Mouse (Mus musculus) intestine, embryonic 14.5 days (tissue): ENCODE measurements around the gene Chn2. TPM values are rescaled to one million over a fixed set of nuclear protein-coding genes. Genes with fewer than 3 reads are reported as not detected.

Experiments
- ATAC-seq: fragments of 200-750 bp; cut with Nextera tagmentation; replicated peaks from 2 replicates; pipeline ENCODE4 v1.8.0; 2017; ENCODE audit warnings: low read depth, moderate number of reproducible peaks, moderate TSS enrichment, moderate library complexity; ENCODE audit not compliant: low FRiP score, low TSS enrichment
- DNase-seq: peaks from one replicate; pipeline ENCODE4 v3.0.0-alpha.2; 2018; ENCODE audit warnings: low spot score
- H3K27ac ChIP-seq: fragments of 300-500 bp; sonication (generic); 2 replicates; pipeline ENCODE4 v1.5.1; 2014; ENCODE audit warnings: low read depth, mild to moderate bottlenecking, control low read depth
- H3K27me3 ChIP-seq: fragments of 300-500 bp; sonication (generic); replicated peaks from 2 replicates; pipeline ENCODE4 v1.6.1; 2014; ENCODE audit warnings: low read length, control low read depth; ENCODE audit not compliant: control insufficient read depth, insufficient read depth
- H3K36me3 ChIP-seq: fragments of 300-500 bp; sonication (generic); 2 replicates; pipeline ENCODE4 v1.6.1; 2014; ENCODE audit warnings: low read length, control low read depth; ENCODE audit not compliant: control insufficient read depth, insufficient read depth
- H3K4me1 ChIP-seq: fragments of 300-500 bp; sonication (generic); replicated peaks from 2 replicates; pipeline ENCODE4 v1.6.1; 2014; ENCODE audit warnings: low read length, control low read depth, mixed read lengths; ENCODE audit not compliant: control insufficient read depth, insufficient read depth
- H3K4me2 ChIP-seq: fragments of 300-500 bp; sonication (generic); 2 replicates; pipeline ENCODE4 v1.6.1; 2014; ENCODE audit warnings: low read length
- H3K4me3 ChIP-seq: fragments of 300-500 bp; sonication (generic); 2 replicates; pipeline ENCODE4 v1.5.1; 2014; ENCODE audit warnings: low read depth, low read length, control low read depth, mixed read lengths
- H3K9ac ChIP-seq: fragments of 300-500 bp; sonication (generic); 2 replicates; pipeline ENCODE4 v1.6.1; 2014; ENCODE audit warnings: mild to moderate bottlenecking, low read length
- H3K9me3 ChIP-seq: fragments of 300-500 bp; sonication (generic); 2 replicates; pipeline ENCODE4 v1.6.1; 2016; ENCODE audit warnings: low read length, control low read depth; ENCODE audit not compliant: control insufficient read depth
- WGBS: fragments of 180-500 bp; shearing (Covaris S2); extraction: QIAGEN DNeasy Blood & Tissue Kit; methylation state at CpG from one replicate; pipeline ENCODE4 v1.1.7; 2014; 5-methylcytosine and 5-hydroxymethylcytosine counted together
- polyA plus RNA-seq: library from polyadenylated mRNA; unstranded; fragments of >200 nt; fragmentation: Nextera tagmentation; extraction: Ambion mirVana; gene quantifications from 2 replicates; pipeline ENCODE4 v1.2.1, GENCODE M21; 2014

The Chn2 gene
- polyA plus RNA-seq, 1 experiment from 2014 or later: 25.0 TPM

DNA sequence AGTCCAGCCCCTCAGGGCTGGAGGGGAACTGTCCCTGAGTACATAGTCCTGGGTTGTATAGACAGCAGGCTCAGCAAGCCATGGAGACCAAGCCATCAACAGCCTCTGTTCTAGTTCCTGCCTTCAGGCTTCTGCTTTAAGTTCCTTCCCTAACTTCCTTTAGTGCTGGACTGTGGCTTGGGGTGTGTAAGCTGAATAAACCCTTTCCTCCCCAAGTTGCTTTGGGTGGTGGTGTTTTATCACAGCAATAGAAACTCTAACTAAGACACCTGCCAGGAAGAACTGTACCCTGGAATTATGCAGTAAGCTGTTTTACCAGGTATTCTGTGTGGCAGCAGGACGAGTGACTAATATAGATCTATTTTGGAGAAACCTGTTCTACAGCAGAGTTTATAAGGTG lies 280.9 kb downstream of the Chn2 start:
- Histone ChIP-seq H3K9ac (no peak overlapping the region), H3K27ac (no peak overlapping the region), H3K4me1 (no peaks in the 10 kb centered on the region), H3K4me2 (no peak overlapping the region), H3K4me3 (no peak overlapping the region), H3K36me3 (no peaks in the 10 kb centered on the region), H3K9me3 (no peaks in the 10 kb centered on the region), H3K27me3 (peaks cover 10% of the 10 kb centered on the region; the same call in 1 of the 2 replicates)
- 60% methylated on average over 1 of the region's 1 CpGs for WGBS
- DNase-seq (no peak), ATAC-seq (no peak)

DNA sequence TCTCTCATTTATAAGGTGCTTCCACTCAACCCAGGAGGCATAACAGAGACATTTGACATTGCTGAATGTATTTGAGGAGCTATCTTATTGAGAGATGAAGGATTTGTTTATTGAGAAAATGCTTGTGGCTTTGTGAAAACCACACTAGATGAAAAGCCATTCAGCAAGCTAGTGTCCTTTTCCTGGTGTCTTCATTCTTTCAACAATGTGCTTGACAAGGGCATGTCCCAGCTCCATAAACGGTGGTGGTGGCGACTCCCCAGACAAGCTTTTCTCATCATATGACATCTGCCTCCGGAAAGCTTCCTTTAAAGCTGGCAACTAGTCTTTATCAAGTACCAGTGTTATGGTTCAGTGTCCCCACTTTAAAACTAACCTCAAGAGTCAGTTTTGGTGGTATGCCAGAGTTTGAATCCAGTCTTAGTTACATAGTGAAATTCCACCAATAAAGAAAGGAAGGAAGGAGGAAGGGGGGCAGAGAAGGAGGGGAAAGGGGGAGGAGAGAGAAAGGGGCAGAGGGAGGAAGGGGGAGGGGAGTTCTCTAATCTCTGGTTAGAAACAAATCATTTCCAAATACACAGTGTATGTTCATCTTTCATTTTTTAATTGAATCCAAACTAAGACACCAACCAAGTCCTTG lies 286.0 kb downstream of the Chn2 start, which contains the start of gene Prr15:
Gene Prr15 (plus strand): TSS at position 590 of the 640 bp plus-strand sequence.
- H3K4me2 ChIP-seq: peak within 1 kb of the TSS; percentile 94
- 55% methylated on average over 3 of the region's 3 CpGs for WGBS
- H3K9ac ChIP-seq: no peak within 1 kb of the TSS
- ATAC-seq: no peak
- 0 out of 2 replicates have a peak, but pooled peaks cover 9% of the 10 kb centered on the region for H3K4me1 ChIP-seq
- no peak for DNase-seq
- H3K9me3 ChIP-seq: no peaks in the 10 kb centered on the region
- H3K36me3 ChIP-seq: no peaks in the 10 kb centered on the region
- peaks cover 30% of the 10 kb centered on the region for H3K27me3 ChIP-seq
- H3K27ac ChIP-seq: no peak within 1 kb of the TSS
- peak within 1 kb of the TSS; percentile 52 for H3K4me3 ChIP-seq

DNA sequence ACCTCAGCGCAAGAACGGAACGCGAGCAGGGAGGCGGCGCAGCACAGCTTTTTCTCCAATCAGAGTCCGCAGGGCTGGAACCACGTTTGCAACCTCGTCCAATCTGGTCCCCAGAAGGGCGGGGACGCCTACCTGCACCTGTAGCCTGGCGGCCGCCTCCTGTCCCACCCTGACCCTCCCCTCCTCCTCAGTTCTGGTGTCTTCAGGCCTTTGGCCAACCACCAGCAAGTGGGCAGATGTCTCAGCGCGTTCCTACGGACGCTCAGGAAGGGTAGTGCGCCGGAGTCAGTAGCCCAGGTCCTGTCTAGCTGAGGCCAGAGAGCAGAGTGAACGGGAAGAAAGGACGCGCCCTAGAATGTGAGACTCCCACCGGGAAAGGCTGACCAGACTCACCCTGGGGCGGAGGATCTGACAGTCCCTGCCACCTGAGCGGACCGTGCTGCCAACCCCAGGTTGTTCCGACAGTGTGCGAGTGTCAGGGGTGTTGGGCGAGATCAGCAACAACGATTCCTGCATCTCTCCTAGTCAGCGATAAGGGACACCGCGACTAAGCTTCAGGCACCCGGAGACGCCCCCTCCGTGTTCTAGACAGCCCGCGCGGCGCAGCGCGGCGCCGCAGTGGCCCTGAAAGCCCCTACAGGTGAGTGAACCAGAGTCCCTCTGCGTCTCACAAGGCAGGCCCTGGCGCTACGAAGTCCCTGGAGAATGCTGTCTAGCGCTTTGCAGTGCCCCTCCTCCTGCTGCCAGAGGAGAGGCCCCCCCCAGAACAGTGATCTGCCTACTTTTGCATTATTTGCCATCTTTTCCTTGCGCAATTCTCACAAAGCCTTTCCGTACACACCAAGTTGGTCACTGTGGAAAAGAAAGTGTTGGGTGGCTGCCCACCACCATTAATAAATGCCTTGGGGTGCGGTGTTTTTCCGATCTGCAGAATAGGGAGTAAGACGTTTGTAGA lies 287.6 kb downstream of the Chn2 start:
- no peaks in the 10 kb centered on the region for H3K9me3 ChIP-seq
- no peaks in the 10 kb centered on the region for H3K36me3 ChIP-seq
- peak; percentile 84 for DNase-seq
- 0 out of 2 replicates have a peak overlapping the region, but pooled peaks have one; percentile 11 for H3K27ac ChIP-seq
- H3K27me3 ChIP-seq: peaks cover 30% of the 10 kb centered on the region
- ATAC-seq: peak; percentile 93
- H3K4me1 ChIP-seq: 0 out of 2 replicates have a peak, but pooled peaks cover 9% of the 10 kb centered on the region
- 1% methylated on average over 51 of the region's 53 CpGs for WGBS
- peak overlapping the region; percentile 94 for H3K4me2 ChIP-seq
- peak overlapping the region; percentile 41 for H3K9ac ChIP-seq
- peak overlapping the region; percentile 52 for H3K4me3 ChIP-seq

DNA sequence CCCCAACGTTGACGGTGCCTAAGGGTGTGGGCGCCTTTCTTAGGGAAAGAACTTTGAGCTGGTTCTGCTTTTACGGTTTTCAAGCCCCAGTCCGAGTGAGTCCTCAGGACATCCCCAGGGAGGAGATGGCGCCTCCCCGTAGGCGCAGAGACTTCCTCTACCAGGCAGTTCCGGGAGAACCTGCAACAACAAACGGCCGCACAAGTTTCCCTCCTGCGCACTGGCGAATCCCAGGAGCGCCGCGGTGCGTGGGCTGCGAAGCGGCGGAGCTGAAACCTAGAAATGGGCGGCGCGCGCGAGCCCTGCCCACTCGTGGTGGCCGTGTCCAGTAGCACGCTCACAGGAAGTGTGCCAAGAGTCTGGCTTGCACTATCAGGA lies 288.3 kb downstream of the Chn2 start:
- no peak for ATAC-seq
- H3K4me3 ChIP-seq: peak overlapping the region; percentile 52
- 0 out of 2 replicates have a peak overlapping the region, but pooled peaks have one; percentile 11 for H3K27ac ChIP-seq
- peak; percentile 73 for DNase-seq
- peak overlapping the region; percentile 94 for H3K4me2 ChIP-seq
- peaks cover 30% of the 10 kb centered on the region for H3K27me3 ChIP-seq
- no peaks in the 10 kb centered on the region for H3K9me3 ChIP-seq
- H3K9ac ChIP-seq: peak overlapping the region; percentile 41
- H3K36me3 ChIP-seq: no peaks in the 10 kb centered on the region
- under 1% methylated on average over 28 of the region's 28 CpGs for WGBS
- H3K4me1 ChIP-seq: peaks cover 15% of the 10 kb centered on the region; the same call in 1 of the 2 replicates

DNA sequence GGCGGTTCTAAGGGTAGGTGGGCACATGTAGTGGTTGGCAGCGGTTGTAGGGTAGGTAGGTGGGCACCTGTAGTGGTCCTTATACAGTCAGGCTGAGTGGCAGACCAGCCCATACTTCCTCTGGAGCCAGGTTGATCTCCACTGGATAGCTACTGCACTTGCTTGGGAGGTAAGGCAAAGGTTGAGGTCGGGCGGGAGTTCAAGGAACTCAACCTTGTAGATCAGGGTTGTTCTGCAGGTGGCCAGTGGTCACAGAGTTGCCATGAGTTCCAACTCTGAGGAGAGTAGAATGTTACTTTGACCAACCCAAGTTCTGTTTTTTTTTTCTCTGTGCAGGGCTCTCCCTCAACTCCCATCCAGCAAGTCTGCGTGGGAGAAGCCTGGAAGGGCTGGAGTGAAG lies 289.4 kb downstream of the Chn2 start:
- whole genome bisulfite sequencing: 94% methylated on average over 5 of the region's 5 CpGs
- Histone ChIP-seq H3K36me3 (no peaks in the 10 kb centered on the region), H3K9ac (no peak overlapping the region), H3K4me1 (peaks cover 17% of the 10 kb centered on the region; the same call in 1 of the 2 replicates), H3K27ac (no peak overlapping the region), H3K9me3 (no peaks in the 10 kb centered on the region), H3K4me2 (no peak overlapping the region), H3K27me3 (peaks cover 30% of the 10 kb centered on the region), H3K4me3 (no peak overlapping the region)
- ATAC-seq: no peak
- no peak for DNase-seq

DNA sequence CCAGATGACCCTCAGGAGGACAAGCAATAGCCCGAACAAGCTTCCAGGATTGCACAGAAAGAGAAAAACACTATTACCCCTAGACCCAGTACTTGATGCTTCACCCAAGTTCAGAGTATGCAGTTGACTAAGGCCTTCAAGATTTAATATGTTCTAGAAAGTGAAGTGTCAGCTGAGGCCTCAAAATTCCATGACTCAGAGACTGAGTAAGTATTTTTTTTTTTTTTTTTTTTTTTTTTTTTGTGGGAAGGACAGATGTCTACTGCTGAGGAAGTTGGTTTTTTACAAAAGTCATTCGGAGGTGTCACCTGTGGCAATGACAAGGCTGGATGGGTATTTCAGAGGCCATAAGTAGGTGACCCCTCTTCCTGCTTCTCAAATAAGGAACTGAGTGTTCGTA lies 290.2 kb downstream of the Chn2 start:
- Histone ChIP-seq H3K27me3 (peaks cover 23% of the 10 kb centered on the region), H3K27ac (no peak overlapping the region), H3K36me3 (no peaks in the 10 kb centered on the region), H3K9ac (no peak overlapping the region), H3K4me2 (no peak overlapping the region), H3K9me3 (no peaks in the 10 kb centered on the region), H3K4me3 (no peak overlapping the region), H3K4me1 (peaks cover 17% of the 10 kb centered on the region; the same call in 1 of the 2 replicates)
- DNase-seq: no peak
- no peak for ATAC-seq
- 82% methylated on average over 3 of the region's 3 CpGs for WGBS

DNA sequence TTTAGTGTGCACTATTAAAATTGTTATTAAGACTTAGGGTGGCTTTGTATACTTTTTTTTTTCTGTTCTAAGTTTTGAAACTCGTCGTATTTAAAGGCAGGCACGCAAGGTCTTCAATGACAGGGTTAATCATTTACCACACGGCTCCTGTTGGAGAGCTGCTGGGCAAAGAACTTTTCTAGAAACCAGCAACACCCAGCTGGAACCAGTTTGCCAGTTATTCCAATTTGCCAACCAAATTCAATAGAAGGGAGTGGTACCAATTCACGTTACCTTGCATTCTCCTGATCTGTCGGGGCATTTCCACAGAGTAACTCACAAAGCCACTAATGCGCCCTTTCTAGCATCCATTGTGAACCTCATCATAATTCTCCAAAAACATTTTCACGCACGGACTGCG lies 290.8 kb downstream of the Chn2 start:
- Histone ChIP-seq H3K9me3 (no peaks in the 10 kb centered on the region), H3K4me3 (no peak overlapping the region), H3K4me2 (no peak overlapping the region), H3K36me3 (no peaks in the 10 kb centered on the region), H3K27ac (no peak overlapping the region), H3K4me1 (peaks cover 17% of the 10 kb centered on the region; the same call in 1 of the 2 replicates), H3K27me3 (peaks cover 20% of the 10 kb centered on the region), H3K9ac (no peak overlapping the region)
- DNase-seq: no peak
- ATAC-seq: no peak
- 82% methylated on average over 10 of the region's 10 CpGs for WGBS

DNA sequence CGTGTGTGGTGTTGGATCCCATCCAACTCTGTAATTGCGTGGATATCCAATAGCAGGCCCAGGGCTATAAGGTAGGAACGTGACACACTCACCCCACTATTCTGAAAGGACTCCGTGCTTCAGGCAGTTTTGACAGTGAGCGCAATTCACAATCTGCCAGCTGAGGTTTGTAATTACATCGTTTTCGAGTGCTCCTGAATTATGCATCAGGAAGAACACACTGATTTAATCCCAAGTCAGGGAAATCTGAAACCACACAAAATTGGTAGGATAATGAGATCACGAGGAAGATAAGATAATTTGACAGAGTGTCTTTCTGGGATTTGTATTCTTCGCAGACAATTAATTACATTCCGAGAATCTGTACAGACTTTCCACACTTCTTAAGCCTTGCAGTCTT lies 292.4 kb downstream of the Chn2 start:
- 56% methylated on average over 10 of the region's 10 CpGs for WGBS
- H3K9ac ChIP-seq: no peak overlapping the region
- H3K27ac ChIP-seq: no peak overlapping the region
- peaks cover 7% of the 10 kb centered on the region; the same call in 1 of the 2 replicates for H3K27me3 ChIP-seq
- no peaks in the 10 kb centered on the region for H3K36me3 ChIP-seq
- H3K4me3 ChIP-seq: no peak overlapping the region
- no peak for ATAC-seq
- H3K9me3 ChIP-seq: no peaks in the 10 kb centered on the region
- DNase-seq: no peak
- H3K4me2 ChIP-seq: no peak overlapping the region
- peaks cover 14% of the 10 kb centered on the region; the same call in 1 of the 2 replicates for H3K4me1 ChIP-seq
